Mouse (Mus musculus): ENCODE measurements around the gene Rtl1. TPM values are rescaled to one million over a fixed set of nuclear protein-coding genes. Genes with fewer than 3 reads are reported as not detected.

Gene Rtl1
- polyA plus RNA-seq (2014; fragmentation: Nextera tagmentation; extraction: Ambion mirVana), result 0.85 and 0.91 TPM in 2 replicates

GRCm38 (mm10) chr12:109600230-109600629 is at the start of gene Rtl1:
Gene Rtl1 (minus strand): TSS chr12:109600330.
- Histone ChIP-seq H3K27ac (replicated peaks; ENCODE audit: low read depth, low read length) (no peak within 1 kb of the TSS), H3K4me2 (ENCODE audit: low read depth, severe bottlenecking) (no peak within 1 kb of the TSS), H3K4me1 (ENCODE audit: control insufficient read depth, insufficient read depth, low read length) (peaks cover 15% of the 10 kb centered on the region), H3K36me3 (ENCODE audit: control insufficient read depth, insufficient read depth, low read length) (no peaks in the 10 kb centered on the region; the same call in 1 of the 2 replicates), H3K4me3 (ENCODE audit: low read depth, low read length) (no peak within 1 kb of the TSS), H3K9ac (ENCODE audit: low read length) (no peak within 1 kb of the TSS), H3K27me3 (ENCODE audit: control insufficient read depth, insufficient read depth, low read length) (no peaks in the 10 kb centered on the region), H3K9me3 (ENCODE audit: control insufficient read depth, low read length) (no peaks in the 10 kb centered on the region)
- no peak for ATAC-seq (ENCODE audit: insufficient number of reproducible peaks, low FRiP score, low TSS enrichment, low read depth)
- WGBS, result 87% methylated on average over 7 of the region's 7 CpGs
- no peak for DNase-seq (ENCODE audit: low spot score)

- ATAC-seq (ENCODE audit: insufficient number of reproducible peaks, low FRiP score, low TSS enrichment, low read depth), result no peak
- WGBS, result 73% methylated on average over 3 of the region's 3 CpGs
- no peak overlapping the region for H3K4me2 ChIP-seq (ENCODE audit: low read depth, severe bottlenecking)
- no peaks in the 10 kb centered on the region for H3K27me3 ChIP-seq (ENCODE audit: control insufficient read depth, insufficient read depth, low read length)
- H3K4me3 ChIP-seq (ENCODE audit: low read depth, low read length), result no peak overlapping the region
- H3K36me3 ChIP-seq (ENCODE audit: control insufficient read depth, insufficient read depth, low read length), result no peaks in the 10 kb centered on the region
- H3K9me3 ChIP-seq (ENCODE audit: control insufficient read depth, low read length), result no peaks in the 10 kb centered on the region
- no peak for DNase-seq (ENCODE audit: low spot score)
- H3K4me1 ChIP-seq (ENCODE audit: control insufficient read depth, insufficient read depth, low read length), result no peaks in the 10 kb centered on the region
- H3K27ac ChIP-seq (replicated peaks; ENCODE audit: low read depth, low read length), result no peak overlapping the region
- no peak overlapping the region for H3K9ac ChIP-seq (ENCODE audit: low read length)
Measured at GRCm38 (mm10) chr12:109640560-109641167, 40.5 kb upstream of the Rtl1 start.

- ATAC-seq (ENCODE audit: insufficient number of reproducible peaks, low FRiP score, low TSS enrichment, low read depth), result no peak
- WGBS, result 48% methylated on average over 3 of the region's 3 CpGs
Measured at GRCm38 (mm10) chr12:109632035-109632434, 31.9 kb upstream of the Rtl1 start.

GRCm38 (mm10) chr12:109628887-109629286 is 28.8 kb upstream of the Rtl1 start:
- Histone ChIP-seq H3K9ac (ENCODE audit: low read length) (no peak overlapping the region), H3K4me1 (ENCODE audit: control insufficient read depth, insufficient read depth, low read length) (no peaks in the 10 kb centered on the region), H3K27ac (replicated peaks; ENCODE audit: low read depth, low read length) (no peak overlapping the region), H3K4me3 (ENCODE audit: low read depth, low read length) (no peak overlapping the region), H3K4me2 (ENCODE audit: low read depth, severe bottlenecking) (no peak overlapping the region), H3K36me3 (ENCODE audit: control insufficient read depth, insufficient read depth, low read length) (no peaks in the 10 kb centered on the region), H3K9me3 (ENCODE audit: control insufficient read depth, low read length) (no peaks in the 10 kb centered on the region), H3K27me3 (ENCODE audit: control insufficient read depth, insufficient read depth, low read length) (no peaks in the 10 kb centered on the region)
- DNase-seq (ENCODE audit: low spot score) (no peak), ATAC-seq (ENCODE audit: insufficient number of reproducible peaks, low FRiP score, low TSS enrichment, low read depth) (no peak)
- WGBS, result 94% methylated on average over 1 of the region's 1 CpGs

More at GRCm38 (mm10) chr12:109632035-109632434, 31.9 kb upstream of the Rtl1 start:
- DNase-seq (ENCODE audit: low spot score), result no peak
- no peak overlapping the region for H3K4me2 ChIP-seq (ENCODE audit: low read depth, severe bottlenecking)
- no peaks in the 10 kb centered on the region for H3K27me3 ChIP-seq (ENCODE audit: control insufficient read depth, insufficient read depth, low read length)
- no peaks in the 10 kb centered on the region for H3K4me1 ChIP-seq (ENCODE audit: control insufficient read depth, insufficient read depth, low read length)
- H3K9me3 ChIP-seq (ENCODE audit: control insufficient read depth, low read length), result no peaks in the 10 kb centered on the region
- no peak overlapping the region for H3K9ac ChIP-seq (ENCODE audit: low read length)
- H3K4me3 ChIP-seq (ENCODE audit: low read depth, low read length), result no peak overlapping the region
- H3K36me3 ChIP-seq (ENCODE audit: control insufficient read depth, insufficient read depth, low read length), result no peaks in the 10 kb centered on the region
- no peak overlapping the region for H3K27ac ChIP-seq (replicated peaks; ENCODE audit: low read depth, low read length)

GRCm38 (mm10) chr12:109626910-109627309 is 26.8 kb upstream of the Rtl1 start:
- Histone ChIP-seq H3K4me1 (ENCODE audit: control insufficient read depth, insufficient read depth, low read length) (no peaks in the 10 kb centered on the region), H3K9ac (ENCODE audit: low read length) (no peak overlapping the region), H3K4me3 (ENCODE audit: low read depth, low read length) (no peak overlapping the region), H3K36me3 (ENCODE audit: control insufficient read depth, insufficient read depth, low read length) (no peaks in the 10 kb centered on the region; the same call in 1 of the 2 replicates), H3K4me2 (ENCODE audit: low read depth, severe bottlenecking) (no peak overlapping the region), H3K9me3 (ENCODE audit: control insufficient read depth, low read length) (no peaks in the 10 kb centered on the region), H3K27me3 (ENCODE audit: control insufficient read depth, insufficient read depth, low read length) (no peaks in the 10 kb centered on the region), H3K27ac (replicated peaks; ENCODE audit: low read depth, low read length) (no peak overlapping the region)
- no peak for ATAC-seq (ENCODE audit: insufficient number of reproducible peaks, low FRiP score, low TSS enrichment, low read depth)
- 90% methylated on average over 5 of the region's 5 CpGs for WGBS
- DNase-seq (ENCODE audit: low spot score), result no peak

- Histone ChIP-seq H3K36me3 (ENCODE audit: control insufficient read depth, insufficient read depth, low read length) (no peaks in the 10 kb centered on the region; the same call in 1 of the 2 replicates), H3K9ac (ENCODE audit: low read length) (no peak overlapping the region), H3K9me3 (ENCODE audit: control insufficient read depth, low read length) (no peaks in the 10 kb centered on the region), H3K4me1 (ENCODE audit: control insufficient read depth, insufficient read depth, low read length) (no peaks in the 10 kb centered on the region), H3K4me2 (ENCODE audit: low read depth, severe bottlenecking) (no peak overlapping the region), H3K4me3 (ENCODE audit: low read depth, low read length) (no peak overlapping the region), H3K27me3 (ENCODE audit: control insufficient read depth, insufficient read depth, low read length) (no peaks in the 10 kb centered on the region), H3K27ac (replicated peaks; ENCODE audit: low read depth, low read length) (no peak overlapping the region)
- no peak for DNase-seq (ENCODE audit: low spot score)
- ATAC-seq (ENCODE audit: insufficient number of reproducible peaks, low FRiP score, low TSS enrichment, low read depth), result no peak
- WGBS, result 84% methylated on average over 3 of the region's 3 CpGs
Measured at GRCm38 (mm10) chr12:109620196-109620595, 20.1 kb upstream of the Rtl1 start.

GRCm38 (mm10) chr12:109617993-109618392 is 17.9 kb upstream of the Rtl1 start:
- Histone ChIP-seq H3K27me3 (ENCODE audit: control insufficient read depth, insufficient read depth, low read length) (no peaks in the 10 kb centered on the region), H3K27ac (replicated peaks; ENCODE audit: low read depth, low read length) (no peak overlapping the region), H3K4me1 (ENCODE audit: control insufficient read depth, insufficient read depth, low read length) (no peaks in the 10 kb centered on the region), H3K4me2 (ENCODE audit: low read depth, severe bottlenecking) (no peak overlapping the region), H3K4me3 (ENCODE audit: low read depth, low read length) (no peak overlapping the region), H3K36me3 (ENCODE audit: control insufficient read depth, insufficient read depth, low read length) (no peaks in the 10 kb centered on the region; the same call in 1 of the 2 replicates), H3K9me3 (ENCODE audit: control insufficient read depth, low read length) (no peaks in the 10 kb centered on the region), H3K9ac (ENCODE audit: low read length) (no peak overlapping the region)
- 90% methylated on average over 14 of the region's 14 CpGs for WGBS
- ATAC-seq (ENCODE audit: insufficient number of reproducible peaks, low FRiP score, low TSS enrichment, low read depth) (no peak), DNase-seq (ENCODE audit: low spot score) (no peak)

GRCm38 (mm10) chr12:109617126-109617525 is 17.0 kb upstream of the Rtl1 start:
- Histone ChIP-seq H3K9me3 (ENCODE audit: control insufficient read depth, low read length) (no peaks in the 10 kb centered on the region), H3K36me3 (ENCODE audit: control insufficient read depth, insufficient read depth, low read length) (no peaks in the 10 kb centered on the region; the same call in 1 of the 2 replicates), H3K4me2 (ENCODE audit: low read depth, severe bottlenecking) (no peak overlapping the region; the same call in 1 of the 2 replicates), H3K4me3 (ENCODE audit: low read depth, low read length) (no peak overlapping the region), H3K27me3 (ENCODE audit: control insufficient read depth, insufficient read depth, low read length) (no peaks in the 10 kb centered on the region), H3K4me1 (ENCODE audit: control insufficient read depth, insufficient read depth, low read length) (peaks cover 3% of the 10 kb centered on the region; the same call in 1 of the 2 replicates), H3K27ac (replicated peaks; ENCODE audit: low read depth, low read length) (no peak overlapping the region), H3K9ac (ENCODE audit: low read length) (no peak overlapping the region)
- ATAC-seq (ENCODE audit: insufficient number of reproducible peaks, low FRiP score, low TSS enrichment, low read depth) (no peak), DNase-seq (ENCODE audit: low spot score) (no peak)
- WGBS, result 45% methylated on average over 15 of the region's 15 CpGs

Measured in limb, embryonic 11.5 days (tissue).